Mouse (Mus musculus) cerebellum, adult (tissue): Measurements from ENCODE around the gene Arpc5.
"Not testable (repeated sequence)": the region's sequence is repeated elsewhere in the genome, so short reads cannot be mapped to it uniquely, and the experiment has no call there.

Experiments
- ATAC-seq: cut with Nextera tagmentation; 2 replicates; pipeline ENCODE4 v1.9.2; 2017; ENCODE audit warnings: mild to moderate bottlenecking, moderate library complexity, mixed read lengths; ENCODE audit not compliant: insufficient number of reproducible peaks, low FRiP score, low TSS enrichment

Arpc5 gene

DNA sequence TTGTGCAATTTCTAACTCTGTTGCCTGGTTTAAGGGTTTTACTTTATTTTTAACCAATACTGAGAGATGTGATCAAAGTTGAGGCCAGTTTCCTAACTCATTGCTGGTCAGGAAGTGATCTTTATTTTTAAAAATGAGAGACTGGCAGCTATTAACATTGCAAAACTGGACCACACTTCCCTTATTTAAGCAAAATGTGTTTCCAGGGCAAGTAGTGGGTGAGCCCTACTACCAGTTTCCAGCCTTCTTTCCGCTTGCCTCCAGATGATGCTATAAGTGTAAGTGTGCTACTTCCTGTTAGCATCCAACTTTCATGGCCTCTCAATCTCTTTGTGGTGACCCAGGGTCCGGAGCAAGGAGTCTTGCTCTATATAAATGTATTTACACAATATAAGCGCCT is 8.3 kb downstream of the Arpc5 start:
- ATAC-seq: not testable (repeated sequence)

DNA sequence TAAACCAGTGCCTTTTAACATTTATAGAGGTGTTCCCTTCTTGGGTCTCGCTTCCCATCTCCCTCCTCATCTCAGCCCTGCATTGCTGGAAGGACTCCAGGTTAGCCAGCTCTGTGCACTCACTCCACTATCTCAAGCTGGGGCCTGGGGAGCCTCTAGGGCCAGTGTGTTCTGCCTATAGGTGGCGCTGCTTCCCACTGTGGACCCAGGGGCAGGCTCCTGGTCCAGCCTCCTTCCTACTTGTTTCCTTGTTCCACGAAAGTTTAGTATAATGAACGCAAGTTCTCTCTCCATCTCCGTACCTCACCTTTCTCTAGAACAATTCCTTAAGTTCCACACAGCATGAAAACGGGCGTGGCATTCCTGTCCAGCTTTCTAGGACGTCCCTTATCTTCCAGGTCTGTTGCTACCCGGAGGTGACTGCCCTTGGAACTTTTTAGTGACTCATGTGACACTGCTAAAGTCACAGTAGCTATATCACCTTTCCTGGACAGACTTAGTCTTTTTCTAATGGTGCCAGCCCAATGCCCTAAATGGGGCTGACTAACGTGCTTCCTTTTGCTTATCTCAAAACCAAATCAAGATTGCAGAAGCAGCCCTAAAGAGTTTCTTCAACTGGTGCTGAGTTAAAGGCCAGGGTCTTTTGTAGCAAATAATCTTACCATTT is 12.9 kb downstream of the Arpc5 start:
- ATAC-seq: peak; percentile 74

GRCm38 (mm10) chr1:152784620-152785019 is 18.3 kb downstream of the Arpc5 start:
- no peak for ATAC-seq

GRCm38 (mm10) chr1:152785446-152785845 is 19.1 kb downstream of the Arpc5 start:
- ATAC-seq: not testable (repeated sequence)

- ATAC-seq: no peak
Observed at GRCm38 (mm10) chr1:152786953-152787352, 20.6 kb downstream of the Arpc5 start.

GRCm38 (mm10) chr1:152788121-152788660 is 21.8 kb downstream of the Arpc5 start:
- ATAC-seq: no peak

- ATAC-seq: no peak
Observed at GRCm38 (mm10) chr1:152790254-152790653, 23.9 kb downstream of the Arpc5 start.

GRCm38 (mm10) chr1:152790821-152791220 is 24.5 kb downstream of the Arpc5 start:
- no peak for ATAC-seq

GRCm38 (mm10) chr1:152791269-152791668 is 24.9 kb downstream of the Arpc5 start:
- ATAC-seq: no peak

GRCm38 (mm10) chr1:152792736-152793494 is 26.6 kb downstream of the Arpc5 start:
- ATAC-seq: no peak

DNA sequence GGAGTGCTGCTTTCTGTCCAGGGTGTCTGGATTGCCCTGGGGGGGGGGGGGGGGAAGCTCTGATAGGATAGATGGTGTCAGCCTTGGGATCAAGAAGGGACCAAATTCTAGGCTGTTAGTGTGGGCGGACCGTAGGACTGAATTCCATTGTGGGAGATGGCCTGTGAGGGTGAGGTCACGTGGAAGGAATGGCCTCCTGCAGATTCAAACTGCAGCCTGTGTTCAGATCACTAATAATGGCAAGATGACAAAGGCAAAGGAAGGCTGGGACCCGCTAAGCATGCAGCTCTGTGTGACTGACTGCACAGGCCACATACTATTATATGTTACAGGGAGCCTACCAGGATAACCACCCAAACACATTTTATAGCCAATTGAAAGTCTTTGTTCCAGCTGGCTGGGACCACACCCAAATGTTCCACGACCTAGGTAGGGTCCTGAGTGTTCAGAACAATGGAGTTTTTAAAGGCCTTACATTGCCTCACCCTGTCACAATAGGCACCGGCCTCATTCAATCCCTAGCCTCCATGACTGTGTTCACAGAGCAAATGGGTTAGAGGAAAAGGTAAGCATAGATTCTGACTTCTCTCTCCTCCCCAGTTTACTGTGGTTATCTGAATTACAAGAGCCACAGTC is 27.3 kb downstream of the Arpc5 start:
- ATAC-seq: no peak

DNA sequence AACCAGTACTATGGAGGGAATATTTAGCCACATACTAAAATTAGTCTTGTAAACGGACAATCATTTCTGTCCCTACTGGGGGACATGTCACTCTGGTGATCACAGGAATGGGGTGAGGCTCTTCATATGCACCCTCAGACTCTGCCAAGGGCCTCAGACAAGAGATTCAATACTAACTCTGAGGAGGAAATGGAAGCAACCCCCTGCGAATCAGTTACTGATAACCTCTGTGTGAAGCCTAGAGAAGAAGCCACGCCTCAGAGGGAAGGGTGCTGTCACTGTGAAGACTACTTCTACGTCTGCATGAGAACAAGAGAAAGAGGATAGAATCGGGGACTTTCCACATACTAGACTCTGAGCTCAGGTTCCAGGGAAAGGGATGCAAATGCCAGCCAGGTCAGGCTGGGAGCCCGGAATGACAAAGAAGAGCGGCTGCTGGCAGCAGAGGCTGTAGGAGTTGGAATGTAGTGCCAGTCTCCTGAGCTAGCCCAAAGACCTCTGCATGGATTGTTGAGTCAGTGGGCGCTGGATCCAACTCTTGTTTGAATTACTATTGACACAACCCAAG is 29.4 kb downstream of the Arpc5 start:
- no peak for ATAC-seq

- no peak for ATAC-seq
Observed at GRCm38 (mm10) chr1:152796683-152797263, 30.4 kb downstream of the Arpc5 start.

DNA sequence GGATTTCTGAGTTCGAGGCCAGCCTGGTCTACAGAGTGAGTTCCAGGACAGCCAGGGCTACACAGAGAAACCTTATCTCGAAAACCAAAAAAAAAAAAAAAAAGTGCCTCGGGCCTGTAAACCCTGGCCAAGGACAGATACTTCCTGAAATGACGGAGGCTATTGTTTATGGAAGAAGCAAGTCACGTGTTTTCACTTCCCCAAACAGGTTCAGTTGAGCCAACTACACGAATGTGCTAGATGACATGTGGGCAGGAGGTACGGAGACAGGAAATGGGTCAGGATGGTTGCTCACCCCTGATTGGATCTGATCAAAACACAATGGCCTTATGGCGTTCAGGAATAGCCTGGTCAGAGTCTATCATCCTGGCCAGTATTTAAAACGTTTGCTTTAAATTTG is 31.8 kb downstream of the Arpc5 start:
- no peak for ATAC-seq

- no peak for ATAC-seq
Observed at GRCm38 (mm10) chr1:152799897-152800296, 33.6 kb downstream of the Arpc5 start, which contains the start of gene Ncf2. Gene Ncf2 (plus strand): TSS chr1:152800194.

GRCm38 (mm10) chr1:152800633-152801176 is 34.4 kb downstream of the Arpc5 start:
- ATAC-seq: no peak

GRCm38 (mm10) chr1:152804907-152805306 is 38.6 kb downstream of the Arpc5 start:
- ATAC-seq: no peak

DNA sequence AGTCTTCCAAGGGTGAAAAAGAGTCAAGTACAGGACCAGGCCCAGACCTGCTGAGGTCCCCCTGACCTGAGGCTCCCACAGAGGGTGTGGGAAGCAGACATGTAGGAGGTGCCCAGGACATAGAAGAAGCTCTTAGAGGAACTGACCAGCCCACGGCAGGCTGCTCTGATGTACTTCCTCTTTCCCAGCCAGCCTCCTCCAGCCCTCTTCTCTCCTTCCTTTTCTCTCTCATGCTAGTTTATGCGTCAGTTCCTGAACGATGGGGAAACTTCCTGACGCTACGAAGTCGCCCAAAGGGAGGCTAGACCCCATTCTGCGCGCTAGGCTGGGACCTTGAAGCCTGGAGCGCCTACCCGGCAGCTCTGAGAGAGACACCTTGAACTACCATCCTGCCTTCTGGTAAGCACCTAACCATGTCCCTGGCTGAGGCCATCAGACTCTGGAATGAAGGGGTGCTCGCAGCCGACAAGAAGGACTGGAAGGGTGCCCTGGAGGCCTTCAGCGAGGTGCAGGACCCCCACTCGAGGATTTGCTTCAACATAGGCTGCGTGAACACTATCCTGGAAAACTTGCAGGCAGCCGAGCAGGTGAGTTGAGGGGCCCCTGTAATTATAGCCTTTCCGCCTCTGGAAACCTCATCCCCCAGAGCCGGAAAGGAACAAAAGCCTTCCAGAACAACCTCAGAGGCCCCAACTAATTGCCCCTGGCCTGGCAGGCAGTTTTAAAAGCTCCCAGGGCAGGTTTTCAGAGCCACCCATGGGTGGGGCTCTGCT is 41.5 kb downstream of the Arpc5 start:
- ATAC-seq: no peak

DNA sequence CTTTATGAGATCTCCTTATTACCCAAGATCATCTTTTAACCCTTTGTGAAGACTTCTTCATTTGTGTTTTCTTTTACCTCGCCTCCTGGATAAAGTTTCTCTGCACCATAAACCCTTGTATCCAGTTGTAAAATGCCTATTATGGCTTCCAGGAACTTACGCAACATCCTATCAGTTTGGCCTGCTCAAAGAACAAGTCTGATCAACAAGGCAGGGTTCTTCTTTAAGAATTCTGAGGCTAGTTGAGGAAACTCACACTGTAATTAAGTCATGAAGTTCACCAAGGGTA is 42.0 kb downstream of the Arpc5 start:
- ATAC-seq: no peak
